Mouse (Mus musculus): Measurements from ENCODE around the gene Slc7a14.

DNA sequence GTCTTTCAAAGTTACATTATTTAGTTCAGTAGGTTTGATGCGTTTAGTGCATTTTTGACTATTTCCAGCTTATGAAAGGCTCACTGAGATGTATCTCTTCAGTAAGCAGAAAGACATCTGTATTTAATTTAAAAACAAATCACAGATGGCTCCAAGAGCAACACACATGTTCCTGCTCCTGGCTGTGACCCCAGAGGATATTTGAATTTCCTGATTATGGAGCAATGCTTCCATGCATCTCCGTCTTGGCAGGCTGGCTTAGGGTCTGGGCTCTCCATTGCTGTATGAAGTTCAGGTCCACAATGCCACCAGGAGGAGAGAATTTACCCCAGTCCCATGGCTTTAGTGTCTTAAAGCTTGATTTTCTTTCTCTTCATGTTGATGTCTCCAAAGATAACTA, 37.5 kb downstream of the Slc7a14 start:
- TF ChIP-seq CTCF (IDR thresholded peaks at IDR 0.05; ENCODE audit: control insufficient read depth, insufficient read depth, insufficient read length): no peak
- no peak for TF ChIP-seq USF1 (IDR thresholded peaks at IDR 0.05; ENCODE audit: low read depth)
- no peak for TF ChIP-seq MAX (IDR thresholded peaks at IDR 0.05)
- no peak for TF ChIP-seq FOSL1 (IDR thresholded peaks at IDR 0.05; ENCODE audit: insufficient read depth, low read length, poor library complexity, severe bottlenecking)
